Mouse (Mus musculus): ENCODE measurements around the gene Tenm2. TPM values are rescaled to one million over a fixed set of nuclear protein-coding genes. Genes with fewer than 3 reads are reported as not detected.

The Tenm2 gene
- polyA plus RNA-seq, 1 experiment from 2014 or later: 6.7 TPM

DNA sequence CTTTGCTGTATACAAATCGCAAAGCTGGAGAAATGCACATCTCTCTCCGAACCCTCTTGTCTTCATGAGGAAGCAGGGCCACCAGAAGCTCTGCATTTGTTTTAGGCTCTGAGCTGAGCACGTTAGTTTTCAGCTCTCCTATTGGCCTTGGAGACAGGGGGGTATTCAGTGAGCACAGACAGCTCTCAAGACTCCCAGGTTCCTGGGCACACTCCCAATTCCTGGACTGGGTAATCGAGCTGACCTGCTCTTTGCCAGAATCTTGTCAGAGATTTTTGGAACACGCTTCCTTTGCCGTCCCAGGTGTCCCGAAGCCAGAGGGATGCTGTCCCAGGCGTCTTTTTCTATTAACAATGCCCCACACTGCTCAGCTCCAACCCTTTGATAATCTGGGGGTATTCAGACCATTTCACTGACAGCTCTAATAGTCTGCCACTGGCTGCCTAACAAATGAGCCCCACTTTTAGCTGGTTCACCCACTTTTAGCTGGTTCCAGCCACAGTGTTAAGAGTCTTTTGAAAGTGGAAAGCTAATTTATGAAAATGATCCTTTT lies 1161.7 kb downstream of the Tenm2 start:
- no peak overlapping the region for H3K4me2 ChIP-seq
- no peaks in the 10 kb centered on the region for H3K27me3 ChIP-seq (ENCODE audit: control insufficient read depth, insufficient read depth, low read length)
- H3K9ac ChIP-seq (ENCODE audit: low read length): no peak overlapping the region
- H3K27ac ChIP-seq (ENCODE audit: low read depth, low read length): no peak overlapping the region
- ATAC-seq (ENCODE audit: low FRiP score): no peak
- 60% methylated on average over 8 of the region's 8 CpGs for WGBS
- no peaks in the 10 kb centered on the region for H3K36me3 ChIP-seq (ENCODE audit: control insufficient read depth, insufficient read depth, low read length)
- H3K4me1 ChIP-seq (ENCODE audit: control insufficient read depth, insufficient read depth, low read length): no peaks in the 10 kb centered on the region
- no peaks in the 10 kb centered on the region for H3K9me3 ChIP-seq (ENCODE audit: control insufficient read depth, low read length)
- peak; percentile 45 for DNase-seq (ENCODE audit: low spot score, missing footprints)
- H3K4me3 ChIP-seq (ENCODE audit: low read depth, low read length): no peak overlapping the region

DNA sequence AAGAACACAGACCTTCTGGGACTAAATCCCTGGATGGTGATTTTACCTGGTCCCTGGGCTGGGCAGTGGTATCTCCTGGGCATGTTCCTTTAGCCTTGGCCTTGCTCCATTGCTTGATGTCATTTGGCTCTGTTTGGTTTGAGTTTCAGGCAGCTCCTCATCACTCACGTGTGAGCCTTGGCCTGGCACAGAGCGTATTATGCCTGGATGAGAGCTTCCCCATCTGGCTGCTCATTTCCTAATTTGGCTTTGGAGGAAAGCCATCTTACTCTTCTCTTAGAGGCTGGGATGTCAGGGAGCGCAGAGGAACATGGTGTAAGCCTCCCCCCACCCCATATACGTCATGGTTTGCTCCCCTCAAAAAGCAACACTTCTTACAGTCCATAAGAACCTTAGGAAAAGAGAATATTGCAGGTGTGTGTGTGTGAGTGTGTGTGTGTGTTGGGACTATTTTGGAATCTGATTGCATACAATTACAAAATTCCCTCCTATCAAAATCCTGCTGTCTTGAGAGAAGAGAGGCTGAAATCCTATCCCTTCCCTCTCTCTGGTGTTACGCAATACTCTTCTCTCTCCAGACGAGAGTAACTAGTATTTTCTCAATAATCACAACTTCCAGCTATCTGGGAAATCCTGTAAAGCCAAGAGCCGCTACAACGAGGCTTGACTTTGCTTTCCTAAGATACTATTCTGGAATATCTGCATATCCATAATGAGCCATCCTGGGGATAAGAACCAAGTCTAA lies 1162.5 kb downstream of the Tenm2 start:
- H3K27ac ChIP-seq (ENCODE audit: low read depth, low read length): no peak overlapping the region
- H3K4me1 ChIP-seq (ENCODE audit: control insufficient read depth, insufficient read depth, low read length): no peaks in the 10 kb centered on the region
- no peak overlapping the region for H3K4me2 ChIP-seq
- no peak overlapping the region for H3K4me3 ChIP-seq (ENCODE audit: low read depth, low read length)
- no peaks in the 10 kb centered on the region for H3K36me3 ChIP-seq (ENCODE audit: control insufficient read depth, insufficient read depth, low read length)
- no peaks in the 10 kb centered on the region for H3K9me3 ChIP-seq (ENCODE audit: control insufficient read depth, low read length)
- ATAC-seq (ENCODE audit: low FRiP score) (no peak), DNase-seq (ENCODE audit: low spot score, missing footprints) (peak; percentile 8)
- H3K27me3 ChIP-seq (ENCODE audit: control insufficient read depth, insufficient read depth, low read length): no peaks in the 10 kb centered on the region
- 82% methylated on average over 8 of the region's 8 CpGs for WGBS
- no peak overlapping the region for H3K9ac ChIP-seq (ENCODE audit: low read length)

DNA sequence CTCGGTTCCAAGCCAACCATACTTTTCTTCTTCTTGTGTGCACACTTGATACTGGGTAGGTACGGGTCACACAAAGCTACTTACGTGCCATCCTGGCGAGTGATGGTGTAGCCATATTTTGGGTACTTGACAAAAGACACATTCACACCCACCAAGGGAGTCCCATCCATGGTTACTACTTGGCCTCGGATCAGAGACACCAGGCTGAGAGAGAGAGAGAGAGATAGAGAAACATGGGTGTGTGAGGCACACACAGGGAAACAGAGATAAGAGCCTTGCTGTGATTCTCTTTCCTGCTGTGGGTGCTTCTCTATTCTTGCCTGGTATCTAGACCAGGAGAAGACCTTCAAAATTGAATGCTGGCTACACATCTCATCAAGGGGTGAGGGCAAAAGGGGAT lies 1163.1 kb downstream of the Tenm2 start:
- Histone ChIP-seq H3K4me3 (ENCODE audit: low read depth, low read length) (no peak overlapping the region), H3K9ac (ENCODE audit: low read length) (no peak overlapping the region), H3K27ac (ENCODE audit: low read depth, low read length) (no peak overlapping the region), H3K4me2 (no peak overlapping the region), H3K27me3 (ENCODE audit: control insufficient read depth, insufficient read depth, low read length) (no peaks in the 10 kb centered on the region), H3K9me3 (ENCODE audit: control insufficient read depth, low read length) (no peaks in the 10 kb centered on the region), H3K4me1 (ENCODE audit: control insufficient read depth, insufficient read depth, low read length) (no peaks in the 10 kb centered on the region), H3K36me3 (ENCODE audit: control insufficient read depth, insufficient read depth, low read length) (no peaks in the 10 kb centered on the region)
- DNase-seq (ENCODE audit: low spot score, missing footprints): peak; percentile 71
- ATAC-seq (ENCODE audit: low FRiP score): no peak
- 91% methylated on average over 5 of the region's 5 CpGs for WGBS

DNA sequence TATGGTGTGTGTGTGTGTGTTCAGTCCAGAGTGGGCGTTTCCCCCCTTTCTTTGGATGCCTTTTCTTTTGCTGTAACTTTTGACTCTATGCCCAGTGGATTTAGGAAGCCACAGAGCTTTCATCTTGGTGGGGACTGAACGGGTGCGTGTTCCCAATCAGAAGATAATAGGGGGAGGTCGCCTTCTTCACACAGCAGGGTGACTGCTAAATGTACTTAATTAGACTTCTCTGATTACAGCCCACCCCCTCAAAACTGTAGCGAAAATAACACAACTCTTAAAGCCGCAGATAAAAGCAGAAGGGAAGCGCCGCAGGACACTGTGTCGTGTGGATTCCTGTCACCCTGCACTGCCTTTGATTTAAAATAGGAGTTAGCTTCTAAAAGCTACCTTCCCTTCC lies 1163.7 kb downstream of the Tenm2 start:
- H3K4me2 ChIP-seq: no peak overlapping the region
- H3K4me1 ChIP-seq (ENCODE audit: control insufficient read depth, insufficient read depth, low read length): no peaks in the 10 kb centered on the region
- ATAC-seq (ENCODE audit: low FRiP score) (no peak), DNase-seq (ENCODE audit: low spot score, missing footprints) (peak; percentile 6)
- no peak overlapping the region for H3K9ac ChIP-seq (ENCODE audit: low read length)
- H3K9me3 ChIP-seq (ENCODE audit: control insufficient read depth, low read length): no peaks in the 10 kb centered on the region
- WGBS: 56% methylated on average over 9 of the region's 9 CpGs
- H3K4me3 ChIP-seq (ENCODE audit: low read depth, low read length): no peak overlapping the region
- no peaks in the 10 kb centered on the region for H3K27me3 ChIP-seq (ENCODE audit: control insufficient read depth, insufficient read depth, low read length)
- no peaks in the 10 kb centered on the region for H3K36me3 ChIP-seq (ENCODE audit: control insufficient read depth, insufficient read depth, low read length)
- no peak overlapping the region for H3K27ac ChIP-seq (ENCODE audit: low read depth, low read length)

DNA sequence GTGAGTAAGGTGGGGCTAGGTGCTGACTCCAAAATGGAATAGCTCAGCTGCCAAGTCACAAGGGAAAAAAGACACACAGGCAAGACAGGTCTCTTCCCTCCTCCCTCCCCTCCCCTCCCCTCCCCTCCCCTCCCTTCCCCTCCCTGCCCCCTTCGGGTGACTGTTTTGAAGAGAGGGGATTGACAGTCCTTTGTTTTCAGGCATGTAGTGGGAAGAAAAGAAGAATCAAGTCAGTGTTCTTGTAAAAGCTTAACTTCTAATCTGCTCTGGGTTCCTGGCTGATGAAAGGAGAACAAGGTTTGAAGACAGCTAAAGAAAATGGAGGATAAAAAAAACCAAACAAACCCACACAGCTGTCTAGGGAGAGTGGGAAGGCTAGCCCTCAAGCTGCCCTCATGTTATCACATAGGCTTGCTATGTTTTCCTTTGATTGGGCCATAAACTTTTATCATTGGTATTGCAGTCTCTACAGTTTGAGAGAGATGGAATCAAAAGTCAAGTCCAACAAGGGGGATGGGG lies 1176.4 kb downstream of the Tenm2 start:
- H3K36me3 ChIP-seq (ENCODE audit: control insufficient read depth, insufficient read depth, low read length): no peaks in the 10 kb centered on the region
- no peak overlapping the region for H3K9ac ChIP-seq (ENCODE audit: low read length)
- H3K4me2 ChIP-seq: no peak overlapping the region
- peak; percentile 64 for ATAC-seq (ENCODE audit: low FRiP score)
- no peak overlapping the region for H3K4me3 ChIP-seq (ENCODE audit: low read depth, low read length)
- H3K4me1 ChIP-seq (ENCODE audit: control insufficient read depth, insufficient read depth, low read length): peaks cover 2% of the 10 kb centered on the region
- no peaks in the 10 kb centered on the region for H3K9me3 ChIP-seq (ENCODE audit: control insufficient read depth, low read length)
- H3K27me3 ChIP-seq (ENCODE audit: control insufficient read depth, insufficient read depth, low read length): peaks cover 33% of the 10 kb centered on the region
- H3K27ac ChIP-seq (ENCODE audit: low read depth, low read length): no peak overlapping the region
- WGBS: no CpG with 5 or more reads among the region's 1 CpGs
- DNase-seq (ENCODE audit: low spot score, missing footprints): no peak

DNA sequence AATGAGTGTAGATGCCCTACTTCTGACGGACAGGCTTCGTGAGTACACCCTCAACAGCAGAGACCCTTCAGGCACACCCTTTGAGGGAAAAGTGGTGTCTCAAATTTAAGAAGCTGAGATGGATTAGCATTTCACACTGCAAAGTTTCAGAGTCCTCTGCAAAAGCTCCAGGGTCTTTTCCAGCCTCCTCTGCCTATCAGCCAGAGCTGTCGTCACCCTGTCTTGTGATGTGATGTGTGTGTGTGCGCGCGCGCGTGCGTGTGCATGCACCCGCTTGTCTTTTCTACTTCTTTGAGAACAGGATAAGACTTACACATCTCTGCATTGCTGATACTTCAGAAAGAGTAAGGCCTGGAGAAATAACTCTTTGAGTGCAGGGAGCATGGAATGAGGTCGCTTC lies 1179.2 kb downstream of the Tenm2 start:
- WGBS: 93% methylated on average over 11 of the region's 11 CpGs
- Histone ChIP-seq H3K9ac (ENCODE audit: low read length) (no peak overlapping the region), H3K4me1 (ENCODE audit: control insufficient read depth, insufficient read depth, low read length) (peaks cover 2% of the 10 kb centered on the region), H3K27me3 (ENCODE audit: control insufficient read depth, insufficient read depth, low read length) (peaks cover 21% of the 10 kb centered on the region), H3K4me2 (no peak overlapping the region), H3K9me3 (ENCODE audit: control insufficient read depth, low read length) (no peaks in the 10 kb centered on the region), H3K27ac (ENCODE audit: low read depth, low read length) (no peak overlapping the region), H3K36me3 (ENCODE audit: control insufficient read depth, insufficient read depth, low read length) (no peaks in the 10 kb centered on the region), H3K4me3 (ENCODE audit: low read depth, low read length) (no peak overlapping the region)
- ATAC-seq (ENCODE audit: low FRiP score): no peak
- no peak for DNase-seq (ENCODE audit: low spot score, missing footprints)

DNA sequence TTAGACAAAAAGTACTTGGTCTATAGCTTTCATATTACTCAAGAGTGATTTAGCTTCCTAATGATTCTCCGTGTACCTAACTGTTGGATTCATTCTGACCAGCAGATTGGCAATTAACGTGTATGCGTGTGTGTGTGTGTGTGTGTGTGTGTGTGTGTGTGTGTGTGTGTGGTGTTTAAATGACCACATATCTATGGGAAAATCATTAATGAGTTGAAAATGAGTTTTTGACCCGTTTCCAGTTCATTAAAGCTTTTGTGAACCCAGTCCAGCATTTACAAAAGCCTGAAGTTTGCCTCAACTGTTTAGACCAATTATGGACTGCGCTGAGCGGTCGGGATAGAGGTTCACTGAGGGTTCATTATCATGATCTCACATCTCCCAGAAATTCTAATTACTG lies 1181.4 kb downstream of the Tenm2 start:
- H3K27me3 ChIP-seq (ENCODE audit: control insufficient read depth, insufficient read depth, low read length): peaks cover 14% of the 10 kb centered on the region
- no peak overlapping the region for H3K4me3 ChIP-seq (ENCODE audit: low read depth, low read length)
- no peaks in the 10 kb centered on the region for H3K36me3 ChIP-seq (ENCODE audit: control insufficient read depth, insufficient read depth, low read length)
- no peak for DNase-seq (ENCODE audit: low spot score, missing footprints)
- ATAC-seq (ENCODE audit: low FRiP score): no peak
- H3K4me2 ChIP-seq: no peak overlapping the region
- H3K9ac ChIP-seq (ENCODE audit: low read length): no peak overlapping the region
- 0 out of 2 replicates have a peak, but pooled peaks cover 2% of the 10 kb centered on the region for H3K4me1 ChIP-seq (ENCODE audit: control insufficient read depth, insufficient read depth, low read length)
- WGBS: 84% methylated on average over 7 of the region's 7 CpGs
- no peaks in the 10 kb centered on the region for H3K9me3 ChIP-seq (ENCODE audit: control insufficient read depth, low read length)
- H3K27ac ChIP-seq (ENCODE audit: low read depth, low read length): no peak overlapping the region

DNA sequence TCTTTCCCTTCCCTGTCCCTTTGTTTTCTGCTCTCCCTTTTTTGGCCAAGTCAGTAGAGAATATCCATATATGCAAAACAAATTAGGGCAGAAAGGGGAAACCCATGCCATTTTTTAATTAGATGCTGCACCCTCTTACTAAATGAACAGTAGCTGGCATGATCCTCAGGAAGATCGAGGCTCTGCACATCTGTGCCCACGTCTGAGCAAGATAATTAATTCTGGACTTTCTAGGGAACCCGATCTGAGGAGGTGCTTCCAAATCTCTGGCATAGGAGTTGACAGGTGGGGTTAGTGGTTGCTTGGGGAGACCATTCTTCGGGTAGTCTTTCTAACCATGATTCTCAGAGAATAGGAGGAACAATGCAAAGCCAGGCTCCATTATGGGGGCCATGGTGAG lies 1182.3 kb downstream of the Tenm2 start:
- Histone ChIP-seq H3K36me3 (ENCODE audit: control insufficient read depth, insufficient read depth, low read length) (no peaks in the 10 kb centered on the region), H3K27ac (ENCODE audit: low read depth, low read length) (no peak overlapping the region), H3K4me2 (no peak overlapping the region), H3K27me3 (ENCODE audit: control insufficient read depth, insufficient read depth, low read length) (peaks cover 11% of the 10 kb centered on the region), H3K4me3 (ENCODE audit: low read depth, low read length) (no peak overlapping the region), H3K9me3 (ENCODE audit: control insufficient read depth, low read length) (no peaks in the 10 kb centered on the region), H3K9ac (ENCODE audit: low read length) (no peak overlapping the region), H3K4me1 (ENCODE audit: control insufficient read depth, insufficient read depth, low read length) (no peaks in the 10 kb centered on the region)
- ATAC-seq (ENCODE audit: low FRiP score): no peak
- DNase-seq (ENCODE audit: low spot score, missing footprints): no peak
- WGBS: 62% methylated on average over 4 of the region's 4 CpGs

DNA sequence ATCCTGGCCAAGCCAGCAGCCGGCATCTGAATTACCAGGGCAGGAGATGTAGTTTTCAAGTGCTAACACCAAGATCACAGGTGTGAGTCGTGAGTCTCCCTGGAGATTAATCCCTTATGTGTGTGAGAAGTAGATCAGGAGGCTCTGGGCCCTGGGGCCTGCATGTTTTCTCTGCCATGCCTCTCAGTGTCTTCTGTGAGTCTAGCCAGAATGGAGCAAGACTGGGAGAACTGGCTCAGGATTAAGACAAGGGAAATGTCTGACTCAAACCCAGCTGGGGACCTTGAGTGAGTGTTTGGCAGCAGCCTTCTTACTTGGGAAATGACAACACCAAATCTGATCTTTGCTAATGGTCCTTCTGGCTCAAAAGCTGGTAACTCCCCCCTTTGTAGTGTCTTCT lies 1183.2 kb downstream of the Tenm2 start:
- Histone ChIP-seq H3K36me3 (ENCODE audit: control insufficient read depth, insufficient read depth, low read length) (no peaks in the 10 kb centered on the region), H3K4me2 (no peak overlapping the region), H3K9me3 (ENCODE audit: control insufficient read depth, low read length) (no peaks in the 10 kb centered on the region), H3K27me3 (ENCODE audit: control insufficient read depth, insufficient read depth, low read length) (peaks cover 5% of the 10 kb centered on the region), H3K4me3 (ENCODE audit: low read depth, low read length) (no peak overlapping the region), H3K27ac (ENCODE audit: low read depth, low read length) (no peak overlapping the region), H3K4me1 (ENCODE audit: control insufficient read depth, insufficient read depth, low read length) (no peaks in the 10 kb centered on the region), H3K9ac (ENCODE audit: low read length) (no peak overlapping the region)
- no peak for DNase-seq (ENCODE audit: low spot score, missing footprints)
- 51% methylated on average over 2 of the region's 2 CpGs for WGBS
- no peak for ATAC-seq (ENCODE audit: low FRiP score)

Data from midbrain, embryonic 11.5 days (tissue).